Mouse (Mus musculus) heart, embryonic 14.5 days (tissue): ENCODE measurements around the gene Gm43738. TPM values are rescaled to one million over a fixed set of nuclear protein-coding genes. Genes with fewer than 3 reads are reported as not detected.
A peak's percentile ranks its signal among the peaks of the same experiment; 100 is the strongest.

ENCODE experiments used
- ATAC-seq: fragments of 200-750 bp; cut with Nextera tagmentation; 2 replicates; pipeline ENCODE4 v1.8.0; 2017; ENCODE audit warnings: low read depth, moderate TSS enrichment; ENCODE audit not compliant: insufficient number of reproducible peaks, insufficient read depth, low FRiP score
- H3K27ac ChIP-seq, 2 experiments: fragments of 200-500 bp in 1 of 2; fragments of 300-500 bp in 1 of 2; sonication (generic) in 1 of 2; replicated peaks in 1 of 2; 2 replicates each; pipeline ENCODE4 v1.5.1; 2012 to 2014; ENCODE audit warnings: low read depth in 2 of 2, low read length in 2 of 2, control low read depth in 1 of 2, mild to moderate bottlenecking in 1 of 2, mixed read lengths in 1 of 2; ENCODE audit not compliant: control insufficient read depth in 1 of 2, insufficient read depth in 1 of 2
- H3K27me3 ChIP-seq: fragments of 300-500 bp; sonication (generic); 2 replicates; pipeline ENCODE4 v1.6.1; 2014; ENCODE audit warnings: mild to moderate bottlenecking, low read length, control low read depth; ENCODE audit not compliant: control insufficient read depth, insufficient read depth
- H3K36me3 ChIP-seq: fragments of 300-500 bp; sonication (generic); 2 replicates; pipeline ENCODE4 v1.6.1; 2014; ENCODE audit warnings: mild to moderate bottlenecking, control low read depth, low read length, mixed read lengths; ENCODE audit not compliant: control insufficient read depth, insufficient read depth
- H3K4me1 ChIP-seq, 2 experiments: fragments of 200-500 bp in 1 of 2; fragments of 300-500 bp in 1 of 2; sonication (generic) in 1 of 2; 2 replicates each; pipeline ENCODE4 v1.6.1; 2012 to 2014; ENCODE audit warnings: low read length in 2 of 2, control low read depth in 1 of 2, mixed read lengths in 1 of 2; ENCODE audit not compliant: control insufficient read depth in 2 of 2, insufficient read depth in 2 of 2
- H3K4me2 ChIP-seq: fragments of 300-500 bp; sonication (generic); 2 replicates; pipeline ENCODE4 v1.6.1; 2014; ENCODE audit warnings: mild to moderate bottlenecking, low read length
- H3K4me3 ChIP-seq, 2 experiments: fragments of 200-500 bp in 1 of 2; fragments of 300-500 bp in 1 of 2; sonication (generic) in 1 of 2; 2 replicates each; pipeline ENCODE4 v1.5.1; 2012 to 2014; ENCODE audit warnings: low read length in 2 of 2, mild to moderate bottlenecking in 2 of 2, control low read depth in 1 of 2, low read depth in 1 of 2, moderate library complexity in 1 of 2; ENCODE audit not compliant: control insufficient read depth in 1 of 2, insufficient read depth in 1 of 2
- H3K9ac ChIP-seq: fragments of 300-500 bp; sonication (generic); 2 replicates; pipeline ENCODE4 v1.6.1; 2014; ENCODE audit warnings: mild to moderate bottlenecking, low read length
- H3K9me3 ChIP-seq: fragments of 300-500 bp; sonication (generic); 2 replicates; pipeline ENCODE4 v1.6.1; 2016; ENCODE audit warnings: low read length, control low read depth; ENCODE audit not compliant: control insufficient read depth
- WGBS: fragments of 180-500 bp; shearing (Covaris S2); extraction: QIAGEN DNeasy Blood & Tissue Kit; methylation state at CpG from one replicate; pipeline ENCODE4 v1.1.7; 2014; 5-methylcytosine and 5-hydroxymethylcytosine counted together
- polyA plus RNA-seq: library from polyadenylated mRNA; unstranded; fragments of >200 nt; fragmentation: Nextera tagmentation; extraction: Ambion mirVana; gene quantifications from 2 replicates; pipeline ENCODE4 v1.2.1, GENCODE M21; 2014

Gene Gm43738
- polyA plus RNA-seq, 1 experiment from 2014 or later, result not detected

DNA sequence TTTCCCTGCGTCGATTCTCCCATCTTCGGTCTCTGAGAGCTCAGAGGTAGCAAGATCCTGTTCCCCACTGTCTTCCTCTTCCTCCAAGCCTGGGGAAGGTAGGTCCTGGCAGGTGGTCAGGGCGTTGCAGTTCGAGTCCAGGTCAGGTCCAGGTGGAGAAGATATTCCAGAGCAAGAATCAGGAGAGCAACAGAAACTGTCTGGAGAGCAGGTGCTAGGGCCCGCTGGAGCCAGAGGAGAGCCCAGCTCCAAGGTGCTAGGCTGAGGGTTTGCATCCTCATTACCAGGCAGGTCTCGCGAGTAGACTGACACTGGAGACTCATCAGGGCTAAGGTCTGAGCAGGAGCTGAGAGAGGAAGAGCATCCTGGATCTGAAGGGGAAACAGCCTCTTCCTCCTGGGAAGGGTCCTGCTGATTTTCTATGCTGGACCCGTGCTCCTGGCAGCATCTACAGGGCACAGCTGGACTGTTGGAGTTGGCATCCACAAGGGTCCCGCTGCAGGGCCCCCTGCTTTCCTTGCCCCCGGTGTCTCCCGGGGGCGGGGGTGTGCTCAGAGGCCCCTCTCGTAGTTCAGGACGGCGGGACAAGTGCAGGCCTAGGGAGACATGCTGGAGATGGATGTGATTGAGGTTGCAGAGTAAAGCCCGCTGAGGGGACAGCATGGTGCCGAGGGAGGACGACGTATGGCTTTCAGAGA, 8.9 kb downstream of the Gm43738 start:
- 14% methylated on average over 20 of the region's 20 CpGs for WGBS

GRCm38 (mm10) chr3:89090694-89091655, 9.9 kb downstream of the Gm43738 start:
- peaks cover 9 to 14% of the 10 kb centered on the region in 2 experiments; a peak in 3 of 4 replicates for H3K4me1 ChIP-seq

More for the DNA sequence above, 8.9 kb downstream of the Gm43738 start:
- Histone ChIP-seq H3K27ac (no peak overlapping the region), H3K27me3 (peaks cover 26% of the 10 kb centered on the region), H3K4me2 (peak overlapping the region; percentile 98), H3K9me3 (no peaks in the 10 kb centered on the region), H3K4me3 (peak overlapping the region in 1 of 2 experiments; percentile 66; a peak in 3 of 4 replicates), H3K36me3 (peaks cover 26% of the 10 kb centered on the region), H3K4me1 (peaks cover 9 to 14% of the 10 kb centered on the region in 2 experiments; a peak in 3 of 4 replicates), H3K9ac (peak overlapping the region; percentile 74; the same call in 1 of the 2 replicates)
- no peak for ATAC-seq

DNA sequence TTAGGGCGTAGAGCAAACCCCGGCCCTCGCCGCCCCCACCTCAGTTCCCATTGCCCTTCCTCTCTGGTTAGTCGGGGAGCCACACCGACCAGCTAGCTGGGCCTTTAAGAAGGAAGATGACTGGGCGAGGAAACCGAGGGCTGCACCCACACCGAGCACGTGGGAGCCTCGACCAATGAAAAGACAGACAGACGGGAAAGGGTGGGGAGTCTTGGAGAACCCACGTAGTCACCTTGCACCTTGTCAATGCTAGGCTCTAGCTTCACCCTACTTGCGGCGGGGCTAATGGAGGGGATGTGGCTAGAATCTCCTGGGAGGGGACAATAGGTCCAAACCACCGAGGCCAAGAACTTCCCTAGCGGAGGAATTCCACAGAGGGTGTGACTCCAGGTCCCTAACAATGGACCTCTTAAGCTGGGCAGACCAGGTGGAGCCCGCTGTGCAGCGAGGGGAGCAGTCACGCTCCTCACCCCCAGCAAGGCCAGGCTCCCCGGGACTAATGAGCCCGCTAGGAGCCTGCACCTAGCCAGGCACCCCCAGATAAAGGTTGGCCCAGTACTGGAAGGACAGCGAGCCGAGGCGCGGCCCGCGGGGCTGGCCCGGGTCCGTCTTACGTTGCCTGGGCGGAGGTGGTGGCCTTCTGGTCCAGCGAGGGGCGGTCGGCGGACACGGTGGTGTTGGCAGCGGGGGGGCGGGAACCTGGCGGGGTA, 10.9 kb downstream of the Gm43738 start:
- peaks cover 26% of the 10 kb centered on the region for H3K27me3 ChIP-seq
- H3K9me3 ChIP-seq, result no peaks in the 10 kb centered on the region
- peak overlapping the region in 1 of 2 experiments; percentile 64; a peak in 2 of 4 replicates for H3K27ac ChIP-seq
- WGBS, result 1% methylated on average over 39 of the region's 40 CpGs
- peaks cover 10% of the 10 kb centered on the region for H3K36me3 ChIP-seq
- H3K4me3 ChIP-seq, result peak overlapping the region; percentile 45 to 66
- ATAC-seq, result peak; percentile 65
- peak overlapping the region; percentile 74 for H3K9ac ChIP-seq
- H3K4me1 ChIP-seq, result peaks cover 9 to 14% of the 10 kb centered on the region in 2 experiments; a peak in 3 of 4 replicates
- H3K4me2 ChIP-seq, result peak overlapping the region; percentile 98

More at GRCm38 (mm10) chr3:89090694-89091655, 9.9 kb downstream of the Gm43738 start:
- Histone ChIP-seq H3K9me3 (no peaks in the 10 kb centered on the region), H3K4me2 (peak overlapping the region; percentile 98), H3K27me3 (peaks cover 26% of the 10 kb centered on the region), H3K27ac (peak overlapping the region in 1 of 2 experiments; percentile 64; a peak in 2 of 4 replicates), H3K9ac (peak overlapping the region; percentile 74), H3K36me3 (peaks cover 16% of the 10 kb centered on the region), H3K4me3 (peak overlapping the region; percentile 45 to 66)
- peak; percentile 46 for ATAC-seq
- under 1% methylated on average over 71 of the region's 74 CpGs for WGBS

GRCm38 (mm10) chr3:89088974-89089373, 11.9 kb downstream of the Gm43738 start:
- H3K27ac ChIP-seq, result no peak overlapping the region
- peaks cover 26% of the 10 kb centered on the region for H3K27me3 ChIP-seq
- peak overlapping the region; percentile 74; the same call in 1 of the 2 replicates for H3K9ac ChIP-seq
- no peak for ATAC-seq
- peak overlapping the region; percentile 98 for H3K4me2 ChIP-seq
- H3K36me3 ChIP-seq, result 0 out of 2 replicates have a peak, but pooled peaks cover 10% of the 10 kb centered on the region
- 52% methylated on average over 14 of the region's 14 CpGs for WGBS
- H3K9me3 ChIP-seq, result no peaks in the 10 kb centered on the region
- H3K4me1 ChIP-seq, result peaks cover 9 to 14% of the 10 kb centered on the region in 2 experiments; a peak in 3 of 4 replicates
- peak overlapping the region; percentile 45 to 66; a peak in 3 of 4 replicates for H3K4me3 ChIP-seq

- H3K4me3 ChIP-seq, result peak overlapping the region; percentile 10 to 15; a peak in 2 of 4 replicates
These were observed 13.4 kb downstream of the Gm43738 start for GRCm38 (mm10) chr3:89087338-89088110.

GRCm38 (mm10) chr3:89084654-89085190, 16.2 kb downstream of the Gm43738 start:
- 0 out of 2 replicates have a peak, but pooled peaks cover 12% of the 10 kb centered on the region for H3K27me3 ChIP-seq
- H3K36me3 ChIP-seq, result peaks cover 24% of the 10 kb centered on the region
- no peak overlapping the region for H3K9ac ChIP-seq
- H3K4me2 ChIP-seq, result no peak overlapping the region
- no peak overlapping the region for H3K27ac ChIP-seq
- no peak for ATAC-seq
- H3K9me3 ChIP-seq, result no peaks in the 10 kb centered on the region
- H3K4me3 ChIP-seq, result no peak overlapping the region
- H3K4me1 ChIP-seq, result peaks cover 5 to 14% of the 10 kb centered on the region in 2 experiments; a peak in 3 of 4 replicates
- 78% methylated on average over 12 of the region's 12 CpGs for WGBS

More at GRCm38 (mm10) chr3:89087338-89088110, 13.4 kb downstream of the Gm43738 start:
- Histone ChIP-seq H3K4me1 (peaks cover 9 to 14% of the 10 kb centered on the region in 2 experiments; a peak in 3 of 4 replicates), H3K4me2 (peak overlapping the region; percentile 50), H3K36me3 (0 out of 2 replicates have a peak, but pooled peaks cover 10% of the 10 kb centered on the region), H3K9ac (no peak overlapping the region; the same call in 1 of the 2 replicates), H3K27ac (no peak overlapping the region), H3K27me3 (peaks cover 23% of the 10 kb centered on the region), H3K9me3 (no peaks in the 10 kb centered on the region)
- WGBS, result 23% methylated on average over 21 of the region's 21 CpGs
- no peak for ATAC-seq
